Mouse (Mus musculus) small intestine, adult 2 months (tissue): ENCODE measurements around the gene Palm2.

ENCODE experiments used
- CTCF ChIP-seq: fragments of 200-500 bp; IDR thresholded peaks from 2 replicates; pipeline ENCODE4 v1.5.1; 2012; ENCODE audit warnings: low read depth, mild to moderate bottlenecking, control low read depth, inconsistent platforms, low read length, moderate library complexity, mixed read lengths; ENCODE audit not compliant: insufficient replicate concordance, insufficient read length; ENCODE audit errors: extremely low read depth
- POLR2A ChIP-seq: fragments of 200-500 bp; IDR thresholded peaks from 2 replicates; pipeline ENCODE4 v1.6.1; 2012; ENCODE audit warnings: low read depth, mild to moderate bottlenecking, control low read depth, inconsistent platforms, low read length, moderate library complexity

- TF ChIP-seq CTCF = no peak
- TF ChIP-seq POLR2A = no peak
Measured at GRCm38 (mm10) chr4:57486392-57486791, 52.3 kb downstream of the Palm2 start.
